Mouse (Mus musculus) hindbrain, embryonic 14.5 days (tissue): Measurements from ENCODE around the gene Rbm26. TPM values are rescaled to one million over a fixed set of nuclear protein-coding genes. Genes with fewer than 3 reads are reported as not detected.

ENCODE experiments used
- ATAC-seq: fragments of 200-750 bp; cut with Nextera tagmentation; 2 replicates; pipeline ENCODE4 v1.8.0; 2017; ENCODE audit warnings: moderate number of reproducible peaks, mild to moderate bottlenecking, moderate TSS enrichment, moderate library complexity; ENCODE audit not compliant: low FRiP score
- DNase-seq: peaks from one replicate; pipeline ENCODE4 v3.0.0-alpha.2; 2015; ENCODE audit warnings: low spot score
- H3K27ac ChIP-seq: fragments of 300-500 bp; sonication (generic); 2 replicates; pipeline ENCODE4 v1.5.1; 2014; ENCODE audit warnings: mild to moderate bottlenecking, moderate library complexity
- H3K27me3 ChIP-seq: fragments of 300-500 bp; sonication (generic); 2 replicates; pipeline ENCODE4 v1.6.1; 2014; ENCODE audit warnings: mild to moderate bottlenecking, low read length, mixed read lengths; ENCODE audit not compliant: control insufficient read depth, insufficient read depth
- H3K36me3 ChIP-seq: fragments of 300-500 bp; sonication (generic); replicated peaks from 2 replicates; pipeline ENCODE4 v1.6.1; 2014; ENCODE audit not compliant: control insufficient read depth, insufficient read depth
- H3K4me1 ChIP-seq: fragments of 300-500 bp; sonication (generic); replicated peaks from 2 replicates; pipeline ENCODE4 v1.6.1; 2014; ENCODE audit warnings: antibody characterized with exemption, low read length, mixed read lengths; ENCODE audit not compliant: control insufficient read depth, insufficient read depth
- H3K4me2 ChIP-seq: fragments of 300-500 bp; sonication (generic); replicated peaks from 2 replicates; pipeline ENCODE4 v1.6.1; 2014; ENCODE audit warnings: mild to moderate bottlenecking, moderate library complexity
- H3K4me3 ChIP-seq: fragments of 300-500 bp; sonication (generic); replicated peaks from 2 replicates; pipeline ENCODE4 v1.5.1; 2014; ENCODE audit warnings: mild to moderate bottlenecking, low read length
- H3K9ac ChIP-seq: fragments of 300-500 bp; sonication (generic); 2 replicates; pipeline ENCODE4 v1.6.1; 2014
- H3K9me3 ChIP-seq: fragments of 300-500 bp; sonication (generic); 2 replicates; pipeline ENCODE4 v1.6.1; 2016; ENCODE audit warnings: low read length; ENCODE audit not compliant: control insufficient read depth
- WGBS: fragments of 180-500 bp; shearing (Covaris S2); extraction: QIAGEN DNeasy Blood & Tissue Kit; methylation state at CpG from one replicate; pipeline ENCODE4 v1.1.7; 2014; 5-methylcytosine and 5-hydroxymethylcytosine counted together
- polyA plus RNA-seq: library from polyadenylated mRNA; unstranded; fragments of >200 nt; fragmentation: Nextera tagmentation; extraction: Ambion mirVana; gene quantifications from 2 replicates; pipeline ENCODE4 v1.2.1, GENCODE M21; 2014

Gene Rbm26
- polyA plus RNA-seq, 1 experiment from 2014 or later, result 40.4 TPM

DNA sequence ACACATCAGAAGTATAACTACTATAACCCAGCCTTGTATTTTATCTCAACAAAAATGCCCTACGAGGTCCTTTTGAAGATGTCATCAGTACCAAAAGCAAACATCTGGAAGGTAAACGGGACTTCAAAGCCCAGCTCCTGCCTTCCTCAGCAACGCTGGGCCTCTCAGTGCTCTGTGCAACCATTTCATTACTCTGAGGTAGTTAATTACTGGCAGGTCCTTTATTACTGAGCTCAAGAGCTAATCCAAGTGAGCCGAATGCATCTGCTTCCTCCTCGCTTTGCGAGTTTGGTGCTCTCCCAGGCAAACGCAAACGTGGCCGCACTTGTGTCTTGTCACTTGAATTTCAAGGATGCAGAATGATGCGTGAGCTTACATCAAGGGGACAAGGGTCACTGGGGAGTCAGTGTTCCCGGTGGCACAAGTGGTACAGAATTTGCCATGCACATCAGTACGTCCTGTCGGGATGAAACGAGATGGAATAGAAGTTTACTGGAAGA lies 106.1 kb downstream of the Rbm26 start:
- Histone ChIP-seq H3K9me3 (no peaks in the 10 kb centered on the region), H3K4me2 (no peak overlapping the region), H3K36me3 (no peaks in the 10 kb centered on the region), H3K4me1 (no peaks in the 10 kb centered on the region), H3K4me3 (no peak overlapping the region), H3K9ac (no peak overlapping the region), H3K27ac (no peak overlapping the region), H3K27me3 (no peaks in the 10 kb centered on the region)
- 56% methylated on average over 14 of the region's 14 CpGs for whole genome bisulfite sequencing
- DNase-seq (no peak), ATAC-seq (no peak)

GRCm38 (mm10) chr14:105070258-105071009 lies 106.7 kb downstream of the Rbm26 start:
- Histone ChIP-seq H3K4me1 (no peaks in the 10 kb centered on the region), H3K36me3 (no peaks in the 10 kb centered on the region), H3K9ac (no peak overlapping the region), H3K9me3 (no peaks in the 10 kb centered on the region), H3K4me2 (no peak overlapping the region), H3K4me3 (no peak overlapping the region), H3K27me3 (no peaks in the 10 kb centered on the region), H3K27ac (no peak overlapping the region)
- peak; percentile 34; the same call in 1 of the 2 replicates for ATAC-seq
- WGBS, result 62% methylated on average over 11 of the region's 11 CpGs
- DNase-seq, result no peak

GRCm38 (mm10) chr14:105068060-105068459 lies 109.1 kb downstream of the Rbm26 start:
- WGBS, result 79% methylated on average over 5 of the region's 5 CpGs
- no peak for ATAC-seq

GRCm38 (mm10) chr14:105064243-105064642 lies 112.9 kb downstream of the Rbm26 start:
- WGBS, result 87% methylated on average over 1 of the region's 1 CpGs
- H3K9ac ChIP-seq, result no peak overlapping the region
- ATAC-seq, result no peak

More at GRCm38 (mm10) chr14:105068060-105068459, 109.1 kb downstream of the Rbm26 start:
- Histone ChIP-seq H3K4me2 (no peak overlapping the region), H3K4me1 (no peaks in the 10 kb centered on the region), H3K27me3 (no peaks in the 10 kb centered on the region), H3K9me3 (no peaks in the 10 kb centered on the region), H3K9ac (no peak overlapping the region), H3K27ac (no peak overlapping the region), H3K4me3 (no peak overlapping the region), H3K36me3 (no peaks in the 10 kb centered on the region)
- DNase-seq, result no peak

GRCm38 (mm10) chr14:105061230-105061629 lies 115.9 kb downstream of the Rbm26 start:
- Histone ChIP-seq H3K27me3 (no peaks in the 10 kb centered on the region), H3K27ac (no peak overlapping the region), H3K4me1 (no peaks in the 10 kb centered on the region), H3K4me3 (no peak overlapping the region), H3K9me3 (no peaks in the 10 kb centered on the region), H3K9ac (no peak overlapping the region), H3K36me3 (no peaks in the 10 kb centered on the region), H3K4me2 (no peak overlapping the region)
- no peak for DNase-seq
- no peak for ATAC-seq
- 75% methylated on average over 2 of the region's 2 CpGs for WGBS

More at GRCm38 (mm10) chr14:105064243-105064642, 112.9 kb downstream of the Rbm26 start:
- DNase-seq, result no peak
- Histone ChIP-seq H3K36me3 (no peaks in the 10 kb centered on the region), H3K4me2 (no peak overlapping the region), H3K9me3 (no peaks in the 10 kb centered on the region), H3K4me3 (no peak overlapping the region), H3K4me1 (no peaks in the 10 kb centered on the region), H3K27me3 (no peaks in the 10 kb centered on the region), H3K27ac (no peak overlapping the region)

DNA sequence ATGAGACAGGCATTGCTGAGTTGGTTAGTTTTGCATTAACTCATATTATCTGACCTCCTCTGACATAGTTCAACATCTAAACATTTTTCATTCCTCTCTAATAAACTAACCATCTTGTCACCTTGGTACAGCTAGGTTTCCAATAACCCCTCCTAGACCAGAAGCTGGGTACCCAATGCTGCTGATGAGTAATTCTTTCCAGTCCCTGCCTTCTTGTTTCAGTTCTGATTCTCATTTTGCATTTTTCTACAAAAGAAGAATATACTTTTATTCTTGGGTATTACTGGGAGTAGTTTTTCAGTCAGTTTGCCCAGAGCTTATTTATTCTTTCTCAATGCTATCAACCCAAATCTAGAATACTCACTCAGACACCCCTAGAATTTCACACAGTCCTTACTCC lies 119.2 kb downstream of the Rbm26 start:
- Histone ChIP-seq H3K4me3 (no peak overlapping the region), H3K9ac (no peak overlapping the region), H3K36me3 (no peaks in the 10 kb centered on the region), H3K27ac (no peak overlapping the region), H3K27me3 (no peaks in the 10 kb centered on the region), H3K4me2 (no peak overlapping the region), H3K4me1 (no peaks in the 10 kb centered on the region), H3K9me3 (no peaks in the 10 kb centered on the region)
- no peak for ATAC-seq
- DNase-seq, result no peak

Other genes starting within 250 kb of the Rbm26 start
- 134 and 151 TPM in 2 replicates for gene Ndfip2, start 81.2 kb upstream of the Rbm26 start, polyA plus RNA-seq